Mouse (Mus musculus) forebrain, embryonic 11.5 days (tissue): ENCODE results near the gene Acsbg2. TPM values are rescaled to one million over a fixed set of nuclear protein-coding genes. Genes with fewer than 3 reads are reported as not detected.

Experiments
- ATAC-seq: fragments of 200-750 bp; cut with Nextera tagmentation; replicated peaks from 2 replicates; pipeline ENCODE4 v1.8.0; 2017; ENCODE audit warnings: moderate TSS enrichment; ENCODE audit not compliant: low FRiP score
- DNase-seq: peaks from one replicate; pipeline ENCODE4 v3.0.0-alpha.2; 2017; ENCODE audit warnings: low spot score
- H3K27ac ChIP-seq: fragments of 300-500 bp; sonication (generic); 2 replicates; pipeline ENCODE4 v1.5.1; 2014; ENCODE audit warnings: low read depth, low read length
- H3K27me3 ChIP-seq: fragments of 300-500 bp; sonication (generic); 2 replicates; pipeline ENCODE4 v1.6.1; 2014; ENCODE audit warnings: mild to moderate bottlenecking, low read length, mixed read lengths; ENCODE audit not compliant: control insufficient read depth, insufficient read depth
- H3K36me3 ChIP-seq: fragments of 300-500 bp; sonication (generic); 2 replicates; pipeline ENCODE4 v1.6.1; 2014; ENCODE audit warnings: mild to moderate bottlenecking, low read length, moderate library complexity, mixed read lengths; ENCODE audit not compliant: control insufficient read depth, insufficient read depth
- H3K4me1 ChIP-seq: fragments of 300-500 bp; sonication (generic); replicated peaks from 2 replicates; pipeline ENCODE4 v1.6.1; 2014; ENCODE audit warnings: low read length, mixed read lengths; ENCODE audit not compliant: control insufficient read depth, insufficient read depth
- H3K4me2 ChIP-seq: fragments of 300-500 bp; sonication (generic); 2 replicates; pipeline ENCODE4 v1.6.1; 2014; ENCODE audit warnings: low read depth, mild to moderate bottlenecking, low read length, moderate library complexity, mixed read lengths; ENCODE audit not compliant: severe bottlenecking
- H3K4me3 ChIP-seq: fragments of 300-500 bp; sonication (generic); 2 replicates; pipeline ENCODE4 v1.5.1; 2014; ENCODE audit warnings: low read depth, low read length
- H3K9ac ChIP-seq: fragments of 300-500 bp; sonication (generic); 2 replicates; pipeline ENCODE4 v1.6.1; 2014; ENCODE audit warnings: low read length
- H3K9me3 ChIP-seq: fragments of 300-500 bp; sonication (generic); 2 replicates; pipeline ENCODE4 v1.6.1; 2016; ENCODE audit warnings: low read length, mixed read lengths; ENCODE audit not compliant: control insufficient read depth
- WGBS: fragments of 180-500 bp; shearing (Covaris S2); extraction: QIAGEN DNeasy Blood & Tissue Kit; methylation state at CpG from one replicate; pipeline ENCODE4 v1.1.7; 2014; 5-methylcytosine and 5-hydroxymethylcytosine counted together
- polyA plus RNA-seq: library from polyadenylated mRNA; unstranded; fragments of >200 nt; fragmentation: Nextera tagmentation; extraction: Ambion mirVana; gene quantifications from 2 replicates; pipeline ENCODE4 v1.2.1, GENCODE M21; 2014

Gene Acsbg2
- polyA plus RNA-seq, 1 experiment from 2014 or later, result not detected

DNA sequence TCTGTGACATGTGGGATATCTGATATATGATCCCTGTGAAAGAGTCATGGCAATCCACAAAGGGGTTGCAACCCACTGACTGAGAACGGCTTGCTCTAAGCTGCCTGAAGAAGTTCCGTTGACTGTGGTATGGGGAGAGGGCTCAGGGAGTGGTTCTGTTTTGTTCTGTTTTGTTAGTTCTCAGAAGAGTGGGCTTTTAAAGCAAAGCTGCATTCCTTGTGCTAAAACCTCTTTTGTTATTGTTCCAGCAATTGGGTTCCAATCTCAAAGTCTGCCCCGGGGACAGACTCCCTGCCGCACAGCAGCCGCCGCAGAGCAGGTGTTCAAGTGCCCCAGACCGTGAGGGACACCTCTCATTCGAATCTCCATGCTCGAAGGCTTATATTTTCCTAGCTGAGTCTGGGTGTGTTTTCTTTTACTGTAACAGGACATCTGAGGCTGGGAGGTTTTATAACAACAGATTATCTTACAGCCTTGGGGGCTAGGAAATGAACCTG lies 4.7 kb downstream of the Acsbg2 start:
- DNase-seq, result no peak
- Histone ChIP-seq H3K27ac (no peak overlapping the region), H3K4me1 (no peaks in the 10 kb centered on the region), H3K9me3 (no peaks in the 10 kb centered on the region), H3K27me3 (no peaks in the 10 kb centered on the region), H3K4me3 (no peak overlapping the region), H3K4me2 (no peak overlapping the region), H3K9ac (no peak overlapping the region), H3K36me3 (no peaks in the 10 kb centered on the region)
- ATAC-seq, result no peak
- WGBS, result 57% methylated on average over 9 of the region's 9 CpGs

DNA sequence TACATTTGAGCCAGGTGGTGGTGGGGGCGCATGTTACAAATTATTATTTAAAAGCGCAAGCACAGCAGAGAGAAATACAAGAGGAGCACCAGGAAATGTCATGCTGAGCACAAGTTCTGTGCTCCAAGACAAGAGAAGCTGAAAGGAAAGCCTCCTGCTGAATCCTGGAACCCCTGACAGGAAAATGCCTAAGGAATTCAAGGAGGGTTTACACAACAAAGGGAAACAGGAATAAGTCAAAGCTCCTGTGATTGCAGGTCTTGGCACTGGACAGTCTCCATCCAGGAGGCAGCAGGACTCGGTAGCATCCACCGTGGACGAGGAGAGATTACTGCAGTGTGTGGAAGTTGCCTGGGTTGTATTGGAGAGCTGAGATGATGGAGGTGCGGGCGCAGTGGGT lies 8.2 kb downstream of the Acsbg2 start:
- Histone ChIP-seq H3K27ac (no peak overlapping the region), H3K4me3 (no peak overlapping the region), H3K4me2 (no peak overlapping the region), H3K27me3 (no peaks in the 10 kb centered on the region), H3K4me1 (no peaks in the 10 kb centered on the region), H3K9ac (no peak overlapping the region), H3K36me3 (no peaks in the 10 kb centered on the region), H3K9me3 (no peaks in the 10 kb centered on the region)
- 88% methylated on average over 7 of the region's 7 CpGs for WGBS
- ATAC-seq (no peak), DNase-seq (no peak)

DNA sequence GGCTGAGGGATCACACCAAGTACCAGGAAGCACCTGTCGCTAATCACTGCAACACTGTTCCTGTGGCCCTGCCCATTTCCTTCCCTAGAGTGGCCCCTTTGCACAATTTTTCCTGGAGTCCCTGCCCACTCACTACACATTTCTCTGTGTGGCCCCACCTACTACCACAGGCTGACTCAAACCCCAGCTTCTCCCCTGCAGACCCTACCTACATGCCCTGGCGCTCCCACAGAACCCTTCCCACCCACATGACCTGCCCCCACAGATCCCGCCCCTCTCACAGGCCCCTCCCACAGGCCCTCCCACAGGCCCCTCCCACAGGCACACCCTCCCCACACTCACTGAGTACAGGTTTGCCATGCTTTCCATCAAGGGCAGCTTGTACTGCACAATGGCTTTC lies 13.1 kb downstream of the Acsbg2 start:
- no peak overlapping the region for H3K9ac ChIP-seq
- no peak overlapping the region for H3K27ac ChIP-seq
- no peaks in the 10 kb centered on the region for H3K9me3 ChIP-seq
- H3K4me3 ChIP-seq, result no peak overlapping the region
- DNase-seq (no peak), ATAC-seq (no peak)
- no peaks in the 10 kb centered on the region for H3K36me3 ChIP-seq
- H3K4me1 ChIP-seq, result no peaks in the 10 kb centered on the region
- no peak overlapping the region for H3K4me2 ChIP-seq
- H3K27me3 ChIP-seq, result no peaks in the 10 kb centered on the region
- WGBS, result 58% methylated on average over 3 of the region's 3 CpGs

DNA sequence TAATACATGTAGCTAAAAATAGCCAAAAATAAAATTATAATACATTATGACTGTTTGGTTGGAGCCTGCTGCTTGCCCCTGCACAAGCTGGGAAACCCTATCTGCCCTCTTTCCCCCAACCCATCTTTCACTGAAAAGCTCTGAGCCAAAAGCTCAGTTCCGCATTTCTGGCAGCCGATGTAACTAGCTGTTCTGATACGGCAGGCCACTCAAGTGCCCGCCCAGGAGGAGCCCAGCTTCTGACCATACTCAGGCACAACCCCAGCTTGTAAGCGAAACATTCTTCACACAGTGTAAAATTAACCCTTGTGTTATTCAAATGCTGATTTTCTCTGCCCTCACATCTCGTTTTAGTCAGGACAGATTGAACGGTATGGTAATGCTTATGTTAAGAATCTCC lies 15.3 kb downstream of the Acsbg2 start:
- Histone ChIP-seq H3K9ac (no peak overlapping the region), H3K4me2 (no peak overlapping the region), H3K4me3 (no peak overlapping the region), H3K4me1 (no peaks in the 10 kb centered on the region), H3K36me3 (no peaks in the 10 kb centered on the region), H3K9me3 (no peaks in the 10 kb centered on the region), H3K27me3 (no peaks in the 10 kb centered on the region), H3K27ac (no peak overlapping the region)
- DNase-seq, result no peak
- no peak for ATAC-seq
- WGBS, result 64% methylated on average over 7 of the region's 7 CpGs

DNA sequence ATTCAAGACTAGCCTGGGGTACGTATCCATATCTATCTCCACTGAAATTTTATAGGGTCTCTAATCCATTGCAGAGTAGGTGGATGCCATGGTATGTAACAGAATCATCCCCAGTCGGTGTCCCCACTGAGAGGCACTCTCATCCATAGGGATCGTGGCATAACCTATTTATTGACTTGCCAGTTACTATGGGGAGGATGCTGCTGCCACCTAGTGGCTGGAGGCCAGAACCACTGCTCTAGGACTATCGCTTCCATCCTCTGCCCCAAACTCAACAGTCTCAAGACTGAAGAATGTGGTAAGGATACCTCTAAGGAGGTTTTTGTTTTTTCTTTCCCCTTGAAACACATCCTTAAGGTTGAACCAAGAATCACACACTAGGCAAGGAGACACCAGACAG lies 16.0 kb downstream of the Acsbg2 start:
- Histone ChIP-seq H3K9me3 (no peaks in the 10 kb centered on the region), H3K9ac (no peak overlapping the region), H3K27me3 (no peaks in the 10 kb centered on the region), H3K36me3 (no peaks in the 10 kb centered on the region), H3K4me3 (no peak overlapping the region), H3K27ac (no peak overlapping the region), H3K4me2 (no peak overlapping the region), H3K4me1 (no peaks in the 10 kb centered on the region)
- ATAC-seq (no peak), DNase-seq (peak; percentile 80)
- 57% methylated on average over 4 of the region's 4 CpGs for WGBS

DNA sequence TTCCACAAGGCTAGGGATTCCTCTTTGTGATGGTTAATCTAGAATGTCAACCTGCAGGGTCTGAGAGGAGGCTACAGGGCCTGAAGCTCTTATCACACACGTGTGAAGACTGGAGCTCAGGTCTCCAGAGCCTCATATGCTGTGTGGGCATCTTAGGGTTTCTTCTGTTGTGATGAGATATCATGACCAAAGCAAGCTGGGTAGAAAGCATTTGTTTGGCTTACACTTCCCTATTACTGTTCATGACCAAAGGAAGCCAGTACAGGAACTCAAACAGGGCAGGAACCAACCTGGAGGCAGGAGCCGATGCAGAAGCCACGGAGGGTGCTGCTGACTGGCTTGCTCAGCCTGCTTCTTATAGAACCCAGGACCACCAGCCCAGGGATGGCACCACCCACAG lies 18.8 kb downstream of the Acsbg2 start:
- Histone ChIP-seq H3K4me2 (no peak overlapping the region), H3K9ac (no peak overlapping the region), H3K27me3 (no peaks in the 10 kb centered on the region), H3K4me3 (no peak overlapping the region), H3K36me3 (no peaks in the 10 kb centered on the region), H3K27ac (no peak overlapping the region), H3K9me3 (no peaks in the 10 kb centered on the region), H3K4me1 (no peaks in the 10 kb centered on the region)
- ATAC-seq (no peak), DNase-seq (no peak)
- WGBS, result 87% methylated on average over 3 of the region's 3 CpGs

DNA sequence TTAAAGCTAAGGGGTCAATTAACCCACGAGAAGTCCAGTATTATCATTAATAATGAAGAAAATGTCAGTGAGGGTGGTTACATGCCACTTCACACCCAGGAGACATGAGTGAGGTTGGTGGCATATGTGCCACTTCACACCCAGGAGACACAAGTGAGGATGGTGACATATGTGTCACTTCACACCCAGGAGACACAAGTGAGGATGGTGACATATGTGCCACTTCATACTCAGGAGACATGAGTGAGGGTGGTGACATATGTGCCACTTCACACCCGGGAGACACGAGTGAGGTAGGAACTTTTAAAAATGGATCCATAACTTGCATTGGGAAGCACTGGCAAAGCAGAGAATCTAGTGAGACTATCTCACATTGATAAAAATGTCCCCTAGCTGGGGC lies 23.1 kb downstream of the Acsbg2 start:
- no peaks in the 10 kb centered on the region for H3K36me3 ChIP-seq
- no peak overlapping the region for H3K4me3 ChIP-seq
- H3K9ac ChIP-seq, result no peak overlapping the region
- H3K27me3 ChIP-seq, result no peaks in the 10 kb centered on the region
- no peaks in the 10 kb centered on the region for H3K4me1 ChIP-seq
- H3K27ac ChIP-seq, result no peak overlapping the region
- DNase-seq (no peak), ATAC-seq (no peak)
- H3K9me3 ChIP-seq, result no peaks in the 10 kb centered on the region
- H3K4me2 ChIP-seq, result no peak overlapping the region
- WGBS, result 72% methylated on average over 3 of the region's 3 CpGs

DNA sequence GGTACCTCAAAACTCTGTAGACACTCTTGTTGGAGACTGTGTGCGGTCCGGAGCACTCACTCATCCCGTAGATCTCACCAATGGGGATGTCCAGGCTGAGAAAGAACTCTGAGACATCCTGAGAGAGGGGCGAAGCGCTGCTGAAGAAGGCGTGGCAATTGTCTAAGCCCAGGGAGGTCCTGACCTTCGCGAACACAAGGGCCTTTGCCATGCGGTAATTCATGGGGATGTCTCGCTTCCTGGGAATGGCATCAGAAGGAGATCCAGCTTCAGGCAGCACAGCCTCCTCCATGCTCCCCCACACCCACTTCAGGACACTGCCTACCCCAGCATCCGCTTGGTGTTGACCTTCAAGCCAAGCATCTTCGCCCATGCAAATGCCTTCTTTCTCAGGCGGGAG lies 24.5 kb downstream of the Acsbg2 start:
- Histone ChIP-seq H3K4me1 (no peaks in the 10 kb centered on the region), H3K27ac (no peak overlapping the region), H3K27me3 (no peaks in the 10 kb centered on the region), H3K9me3 (no peaks in the 10 kb centered on the region), H3K36me3 (no peaks in the 10 kb centered on the region), H3K9ac (no peak overlapping the region), H3K4me3 (no peak overlapping the region), H3K4me2 (no peak overlapping the region)
- 87% methylated on average over 13 of the region's 13 CpGs for WGBS
- DNase-seq (no peak), ATAC-seq (no peak)

DNA sequence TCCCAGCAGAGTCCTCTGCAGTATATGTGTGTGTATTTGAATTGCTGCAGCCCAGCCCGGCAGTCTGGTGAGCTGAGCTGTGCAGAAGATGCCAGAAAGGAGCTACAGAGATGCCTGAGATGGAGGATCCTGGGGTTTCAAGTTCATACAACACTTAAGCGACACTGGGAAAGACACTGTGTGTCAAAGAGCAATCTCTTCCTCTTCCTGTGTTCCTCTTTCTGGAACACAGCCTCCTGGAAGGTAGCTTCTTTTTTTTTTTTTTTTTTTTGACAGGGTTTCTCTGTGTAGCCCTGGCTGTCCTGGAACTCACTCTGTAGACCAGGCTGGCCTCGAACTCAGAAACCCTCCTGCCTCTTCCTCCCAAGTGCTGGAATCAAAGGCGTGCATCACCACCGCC lies 25.5 kb downstream of the Acsbg2 start:
- 82% methylated on average over 5 of the region's 5 CpGs for WGBS

More for the DNA sequence above, 25.5 kb downstream of the Acsbg2 start:
- Histone ChIP-seq H3K4me3 (no peak overlapping the region), H3K4me2 (no peak overlapping the region), H3K27me3 (no peaks in the 10 kb centered on the region), H3K4me1 (no peaks in the 10 kb centered on the region), H3K36me3 (no peaks in the 10 kb centered on the region), H3K9ac (no peak overlapping the region), H3K27ac (no peak overlapping the region), H3K9me3 (no peaks in the 10 kb centered on the region)
- DNase-seq (no peak), ATAC-seq (no peak)
